Mouse (Mus musculus) neural tube, embryonic 11.5 days (tissue): ENCODE measurements around the gene Krt10. TPM values are rescaled to one million over a fixed set of nuclear protein-coding genes. Genes with fewer than 3 reads are reported as not detected.

Experiments
- ATAC-seq: fragments of 200-750 bp; cut with Nextera tagmentation; 2 replicates; pipeline ENCODE4 v1.8.0; 2017; ENCODE audit warnings: moderate number of reproducible peaks, mild to moderate bottlenecking, moderate TSS enrichment, moderate library complexity; ENCODE audit not compliant: insufficient read depth, low FRiP score, low TSS enrichment
- DNase-seq: peaks from one replicate; pipeline ENCODE4 v3.0.0-alpha.2; 2015; ENCODE audit warnings: low spot score
- H3K27ac ChIP-seq: fragments of 300-500 bp; sonication (generic); 2 replicates; pipeline ENCODE4 v1.5.1; 2014; ENCODE audit warnings: low read depth, mild to moderate bottlenecking, low read length
- H3K27me3 ChIP-seq: fragments of 300-500 bp; sonication (generic); 2 replicates; pipeline ENCODE4 v1.6.1; 2014; ENCODE audit warnings: mild to moderate bottlenecking, low read length, mixed read lengths; ENCODE audit not compliant: control insufficient read depth, insufficient read depth
- H3K36me3 ChIP-seq: fragments of 300-500 bp; sonication (generic); 2 replicates; pipeline ENCODE4 v1.6.1; 2014; ENCODE audit warnings: mild to moderate bottlenecking, low read length, moderate library complexity, mixed read lengths; ENCODE audit not compliant: control insufficient read depth, insufficient read depth
- H3K4me1 ChIP-seq: fragments of 300-500 bp; sonication (generic); 2 replicates; pipeline ENCODE4 v1.6.1; 2014; ENCODE audit warnings: low read length, mixed read lengths; ENCODE audit not compliant: control insufficient read depth, insufficient read depth
- H3K4me2 ChIP-seq: fragments of 300-500 bp; sonication (generic); 2 replicates; pipeline ENCODE4 v1.6.1; 2014; ENCODE audit warnings: low read depth, mild to moderate bottlenecking, moderate library complexity
- H3K4me3 ChIP-seq: fragments of 300-500 bp; sonication (generic); 2 replicates; pipeline ENCODE4 v1.5.1; 2014; ENCODE audit warnings: low read depth, low read length
- H3K9ac ChIP-seq: fragments of 300-500 bp; sonication (generic); 2 replicates; pipeline ENCODE4 v1.6.1; 2014; ENCODE audit warnings: mild to moderate bottlenecking, low read length
- H3K9me3 ChIP-seq: fragments of 300-500 bp; sonication (generic); 2 replicates; pipeline ENCODE4 v1.6.1; 2016; ENCODE audit warnings: low read length; ENCODE audit not compliant: control insufficient read depth
- WGBS: fragments of 180-500 bp; shearing (Covaris S2); extraction: QIAGEN DNeasy Blood & Tissue Kit; methylation state at CpG from one replicate; pipeline ENCODE4 v1.1.7; 2014; 5-methylcytosine and 5-hydroxymethylcytosine counted together
- polyA plus RNA-seq: library from polyadenylated mRNA; unstranded; fragments of >200 nt; fragmentation: Nextera tagmentation; extraction: Ambion mirVana; gene quantifications from 2 replicates; pipeline ENCODE4 v1.2.1, GENCODE M21; 2014

Krt10 gene
- polyA plus RNA-seq, 1 experiment from 2014 or later = 22.4 TPM

DNA sequence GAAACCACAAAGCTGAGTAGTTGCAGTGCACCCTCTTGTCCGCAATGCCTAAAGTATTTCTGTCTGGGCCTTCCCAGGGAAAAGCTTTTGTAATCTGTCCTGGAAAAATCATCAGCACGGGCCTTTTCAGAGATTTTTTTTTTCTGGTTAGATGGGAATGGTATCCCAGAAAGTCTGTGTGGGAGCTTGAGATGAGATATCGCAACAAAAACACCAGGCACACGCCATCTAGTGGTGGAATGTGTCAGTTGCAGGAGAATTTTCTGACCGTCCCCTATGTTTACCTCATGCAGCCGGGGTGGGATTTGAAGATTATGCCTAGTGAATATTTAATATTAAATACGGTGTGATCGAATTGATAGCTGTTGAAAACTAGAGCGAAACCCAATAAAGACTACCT is 24.8 kb downstream of the Krt10 start:
- H3K9ac ChIP-seq = no peak overlapping the region
- WGBS = 28% methylated on average over 9 of the region's 9 CpGs
- DNase-seq = peak; percentile 47

DNA sequence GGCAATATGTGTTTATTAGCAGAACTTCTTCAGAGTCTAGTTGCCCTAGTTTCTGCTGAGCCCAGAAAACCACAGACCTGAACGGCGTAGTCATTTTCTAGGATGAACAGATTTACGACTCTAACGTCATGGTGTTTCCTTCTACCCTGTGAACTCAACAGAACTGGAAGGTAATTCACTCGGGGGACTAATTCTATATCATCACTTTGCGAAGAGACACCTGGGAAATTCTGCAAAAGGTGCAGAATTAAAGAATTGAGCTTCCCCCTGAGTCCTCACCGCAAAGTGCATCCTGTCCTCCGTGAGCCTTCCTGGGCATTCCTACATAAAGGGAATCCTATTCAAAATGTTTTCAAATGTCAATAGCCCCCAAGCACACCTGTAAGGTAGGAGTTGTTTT is 27.7 kb downstream of the Krt10 start:
- Histone ChIP-seq H3K4me3 (no peak overlapping the region), H3K36me3 (no peaks in the 10 kb centered on the region), H3K4me2 (no peak overlapping the region), H3K27me3 (no peaks in the 10 kb centered on the region), H3K4me1 (no peaks in the 10 kb centered on the region), H3K27ac (no peak overlapping the region), H3K9ac (no peak overlapping the region), H3K9me3 (no peaks in the 10 kb centered on the region)
- 83% methylated on average over 8 of the region's 8 CpGs for WGBS
- DNase-seq (no peak), ATAC-seq (no peak)

More for the DNA sequence above, 24.8 kb downstream of the Krt10 start:
- no peak overlapping the region for H3K27ac ChIP-seq
- no peaks in the 10 kb centered on the region for H3K36me3 ChIP-seq
- no peak for ATAC-seq
- no peaks in the 10 kb centered on the region for H3K27me3 ChIP-seq
- H3K4me3 ChIP-seq = no peak overlapping the region
- H3K4me1 ChIP-seq = no peaks in the 10 kb centered on the region
- no peaks in the 10 kb centered on the region for H3K9me3 ChIP-seq
- no peak overlapping the region for H3K4me2 ChIP-seq

DNA sequence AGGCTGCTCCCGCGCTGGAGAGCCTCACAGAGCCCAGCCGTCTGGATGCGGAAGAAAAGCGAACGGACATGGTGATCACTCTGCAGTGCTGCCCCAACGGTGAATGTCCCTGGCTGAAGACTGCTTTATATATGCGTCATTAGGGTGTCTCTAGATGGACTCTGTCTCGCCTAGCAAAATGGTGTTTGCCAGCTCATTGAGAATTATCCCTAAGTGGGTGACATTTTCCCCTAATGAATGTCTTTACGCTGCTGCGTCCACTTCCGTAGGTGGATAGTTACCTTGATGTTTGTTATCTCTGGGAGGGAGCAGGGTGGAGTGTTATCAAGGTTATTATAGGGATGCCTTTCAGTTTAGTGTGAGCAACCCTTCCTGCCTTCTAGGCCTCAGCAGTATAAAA is 38.2 kb downstream of the Krt10 start, which contains the start of gene Krt27:
TSS of gene Krt27 (minus strand) at position 101 of the 400 bp plus-strand sequence.
- H3K4me3 ChIP-seq = no peak within 1 kb of the TSS
- H3K27ac ChIP-seq = no peak within 1 kb of the TSS
- no peak within 1 kb of the TSS for H3K9ac ChIP-seq
- no peaks in the 10 kb centered on the region for H3K9me3 ChIP-seq
- H3K36me3 ChIP-seq = no peaks in the 10 kb centered on the region
- DNase-seq (no peak), ATAC-seq (no peak)
- 80% methylated on average over 12 of the region's 12 CpGs for WGBS
- no peaks in the 10 kb centered on the region for H3K4me1 ChIP-seq
- H3K27me3 ChIP-seq = no peaks in the 10 kb centered on the region
- H3K4me2 ChIP-seq = no peak within 1 kb of the TSS

DNA sequence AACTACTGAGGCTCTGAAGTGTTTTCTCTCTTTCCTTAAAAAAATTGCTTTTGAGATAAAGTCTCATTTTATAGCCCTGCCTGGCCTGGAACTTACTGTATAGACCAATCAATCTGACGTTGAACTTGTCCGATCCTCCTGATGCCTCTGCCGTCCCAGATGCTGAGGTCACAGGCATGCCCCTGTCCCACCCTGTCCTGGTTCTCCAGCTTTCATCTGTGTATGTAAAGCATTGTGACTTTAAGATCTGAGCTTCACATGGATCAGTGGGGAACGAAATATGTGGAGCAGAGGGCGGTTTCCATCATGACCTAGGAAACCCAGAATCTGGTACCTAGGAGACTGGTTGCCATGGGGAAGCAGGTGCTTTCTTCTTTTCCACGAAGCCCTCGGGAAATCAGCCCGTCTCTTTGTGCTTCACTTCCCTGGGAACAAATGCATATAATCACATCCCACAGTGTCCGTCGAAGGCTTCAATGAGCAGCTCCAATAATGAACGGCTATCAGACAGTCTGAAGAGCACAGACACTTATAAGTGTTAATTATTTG is 49.8 kb downstream of the Krt10 start:
- ATAC-seq (no peak), DNase-seq (peak; percentile 56)
- Histone ChIP-seq H3K9ac (no peak overlapping the region), H3K4me1 (no peaks in the 10 kb centered on the region; the same call in 1 of the 2 replicates), H3K27me3 (no peaks in the 10 kb centered on the region), H3K4me2 (no peak overlapping the region), H3K27ac (no peak overlapping the region), H3K36me3 (no peaks in the 10 kb centered on the region), H3K4me3 (no peak overlapping the region), H3K9me3 (no peaks in the 10 kb centered on the region)
- WGBS = 49% methylated on average over 11 of the region's 11 CpGs

DNA sequence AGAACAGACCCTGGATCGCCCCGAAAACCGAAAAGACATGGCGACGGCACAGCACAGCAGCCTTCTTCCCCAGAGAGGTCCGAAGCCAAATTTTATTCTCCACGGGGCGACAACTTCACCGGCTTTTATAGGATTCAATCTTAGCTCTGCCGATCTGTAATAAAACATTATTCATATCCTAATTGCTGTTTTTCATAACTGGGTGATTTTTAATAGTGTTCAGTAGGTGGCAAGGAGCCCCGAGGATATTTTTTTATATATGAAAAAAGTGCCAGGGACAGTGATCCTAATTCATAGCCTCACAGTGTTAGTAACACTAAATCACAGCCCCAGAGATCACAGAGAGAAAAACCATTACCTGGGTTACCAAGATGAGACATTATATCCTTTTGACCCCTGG is 51.3 kb downstream of the Krt10 start, which contains the start of gene Krt26:
TSS of gene Krt26 (minus strand) at position 101 of the 400 bp plus-strand sequence.
- 91% methylated on average over 11 of the region's 11 CpGs for WGBS
- H3K27ac ChIP-seq = no peak within 1 kb of the TSS
- ATAC-seq (no peak), DNase-seq (no peak)
- H3K27me3 ChIP-seq = no peaks in the 10 kb centered on the region
- no peaks in the 10 kb centered on the region; the same call in 1 of the 2 replicates for H3K4me1 ChIP-seq
- H3K9ac ChIP-seq = no peak within 1 kb of the TSS
- H3K9me3 ChIP-seq = no peaks in the 10 kb centered on the region
- no peak within 1 kb of the TSS for H3K4me2 ChIP-seq
- H3K36me3 ChIP-seq = no peaks in the 10 kb centered on the region
- no peak within 1 kb of the TSS for H3K4me3 ChIP-seq

Other genes with a start within 250 kb of the Krt10 start
- gene Ccr7, start 234.3 kb downstream of the Krt10 start, polyA plus RNA-seq = 0.39 and 0.41 TPM in 2 replicates
- 192 and 216 TPM in 2 replicates for gene Smarce1, start 158.3 kb downstream of the Krt10 start, polyA plus RNA-seq
- 0.37 and 0.44 TPM in 2 replicates for gene Krt222, start 145.3 kb downstream of the Krt10 start, polyA plus RNA-seq
- not detected in 2 replicates for gene Krt24, start 104.1 kb downstream of the Krt10 start, polyA plus RNA-seq
- 0.12 and 0.23 TPM in 2 replicates for gene Krt25, start 66.4 kb downstream of the Krt10 start, polyA plus RNA-seq
- 0.12 TPM in 1 of 2 replicates, not detected in the other for gene Krt26, start 51.4 kb downstream of the Krt10 start, polyA plus RNA-seq
- not detected in 2 replicates for gene Krt27, start 38.3 kb downstream of the Krt10 start, polyA plus RNA-seq
- gene Krt28, start 14.5 kb downstream of the Krt10 start, polyA plus RNA-seq = 0.15 and 0.19 TPM in 2 replicates
- gene Krt12, start 32.9 kb upstream of the Krt10 start, polyA plus RNA-seq = not detected in 2 replicates
- gene Krt20, start 48.8 kb upstream of the Krt10 start, polyA plus RNA-seq = 0.19 and 0.28 TPM in 2 replicates
- gene Krt23, start 103.8 kb upstream of the Krt10 start, polyA plus RNA-seq = not detected in 2 replicates
- gene Krt39, start 132.0 kb upstream of the Krt10 start, polyA plus RNA-seq = not detected in 2 replicates
- gene Krt40, start 153.8 kb upstream of the Krt10 start, polyA plus RNA-seq = not detected in 2 replicates
- not detected in 2 replicates for gene Krtap3-3, start 161.5 kb upstream of the Krt10 start, polyA plus RNA-seq
- gene Krtap3-2, start 167.5 kb upstream of the Krt10 start, polyA plus RNA-seq = not detected in 2 replicates
- gene Gm11939, start 170.1 kb upstream of the Krt10 start, polyA plus RNA-seq = not detected in 2 replicates
- not detected in 2 replicates for gene Krtap3-1, start 177.3 kb upstream of the Krt10 start, polyA plus RNA-seq
- not detected in 2 replicates for gene Krtap1-5, start 191.7 kb upstream of the Krt10 start, polyA plus RNA-seq
- not detected in 2 replicates for gene Krtap1-4, start 194.3 kb upstream of the Krt10 start, polyA plus RNA-seq
- gene Krtap1-3, start 202.0 kb upstream of the Krt10 start, polyA plus RNA-seq = not detected in 2 replicates
- gene Krtap9-3, start 208.7 kb upstream of the Krt10 start, polyA plus RNA-seq = not detected in 2 replicates
- gene Gm11938, start 213.9 kb upstream of the Krt10 start, polyA plus RNA-seq = not detected in 2 replicates
- not detected in 2 replicates for gene Gm11937, start 220.8 kb upstream of the Krt10 start, polyA plus RNA-seq
- gene Krtap2-4, start 225.5 kb upstream of the Krt10 start, polyA plus RNA-seq = not detected in 2 replicates
- gene Gm11562, start 231.1 kb upstream of the Krt10 start, polyA plus RNA-seq = not detected in 2 replicates
- not detected in 2 replicates for gene Krtap4-1, start 238.9 kb upstream of the Krt10 start, polyA plus RNA-seq
- gene Krtap4-2, start 245.7 kb upstream of the Krt10 start, polyA plus RNA-seq = not detected in 2 replicates